Mouse (Mus musculus): ENCODE results near the gene Tsc1.

Tsc1 gene

DNA sequence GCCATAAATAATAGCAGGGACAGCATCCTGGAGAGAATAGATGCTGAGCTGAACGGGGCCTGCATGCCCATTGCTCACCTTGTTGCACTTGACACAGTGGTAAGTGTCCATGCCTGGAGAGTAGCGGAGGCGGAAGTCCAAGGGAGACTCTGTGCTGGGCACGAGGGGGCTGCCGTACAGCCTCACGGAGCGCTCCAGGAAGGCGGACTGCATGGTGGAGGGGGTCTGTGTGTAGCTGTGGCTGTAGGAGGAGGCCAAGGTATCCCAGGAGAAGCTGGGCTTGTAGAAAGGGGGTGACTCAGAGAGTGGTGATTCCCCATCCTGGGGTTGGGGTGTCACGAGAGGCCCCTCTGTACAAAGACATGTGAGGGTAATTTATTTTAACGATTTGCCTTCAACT lies 27.4 kb upstream of the Tsc1 start:
- DNase-seq (ENCODE audit: low read depth, low spot score) = no peak

GRCm38 (mm10) chr2:28616358-28616757 lies 24.7 kb upstream of the Tsc1 start:
- DNase-seq (ENCODE audit: low read depth, low spot score) = no peak

GRCm38 (mm10) chr2:28616874-28617273 lies 24.2 kb upstream of the Tsc1 start:
- DNase-seq (ENCODE audit: low read depth, low spot score) = no peak

GRCm38 (mm10) chr2:28617498-28618486 lies 23.2 kb upstream of the Tsc1 start:
- DNase-seq (ENCODE audit: low read depth, low spot score) = no peak

- no peak for DNase-seq (ENCODE audit: low read depth, low spot score)
Measured at GRCm38 (mm10) chr2:28618777-28619336, 22.2 kb upstream of the Tsc1 start.

DNA sequence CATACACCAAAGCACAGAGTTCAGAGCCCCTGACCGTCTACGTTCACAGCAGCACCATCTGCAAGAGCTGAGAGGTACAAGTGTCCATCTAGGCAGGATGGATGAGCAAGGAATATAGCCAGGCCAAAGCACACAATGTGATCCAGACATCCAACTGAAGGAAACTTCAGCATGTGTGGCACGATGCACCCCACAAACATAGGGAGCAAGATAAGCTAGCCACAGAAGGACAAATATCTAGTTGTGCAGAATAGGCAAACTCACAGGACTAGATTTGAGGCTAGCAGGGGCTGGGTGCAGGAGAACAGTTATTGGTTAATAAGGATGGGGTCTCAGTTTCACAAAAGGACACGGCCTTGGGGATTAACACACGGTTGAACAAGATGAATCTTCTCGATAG lies 21.7 kb upstream of the Tsc1 start:
- no peak for DNase-seq (ENCODE audit: low read depth, low spot score)

GRCm38 (mm10) chr2:28620522-28620921 lies 20.5 kb upstream of the Tsc1 start:
- DNase-seq (ENCODE audit: low read depth, low spot score) = no peak

GRCm38 (mm10) chr2:28621111-28621510 lies 19.9 kb upstream of the Tsc1 start:
- DNase-seq (ENCODE audit: low read depth, low spot score) = no peak

DNA sequence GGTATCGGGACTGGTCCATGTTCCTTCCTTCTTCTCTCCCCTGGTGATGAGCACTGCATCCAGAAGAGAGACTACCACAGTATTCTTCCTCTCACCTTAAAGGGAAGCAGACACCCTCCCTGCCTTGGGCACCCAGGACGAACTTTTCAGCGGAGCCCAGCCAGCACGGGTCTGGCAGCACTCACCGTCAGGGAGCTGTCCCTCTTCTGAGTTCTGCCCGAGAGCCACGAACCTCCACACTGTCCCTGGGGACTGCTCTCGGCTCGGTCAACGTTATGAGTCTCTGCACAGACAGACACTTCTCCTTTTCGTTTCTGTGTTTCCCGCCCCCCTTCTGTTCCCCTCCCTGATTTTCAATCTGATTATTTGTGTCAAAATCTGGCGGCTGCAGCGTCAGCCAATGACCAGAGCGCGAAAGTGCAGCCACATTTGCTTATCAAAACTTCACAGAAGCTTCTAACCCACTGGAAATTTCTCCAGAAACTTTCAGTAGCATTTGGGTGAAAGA lies 19.3 kb upstream of the Tsc1 start, which contains the start of gene Gfi1b:
Gfi1b (minus strand) TSS at position 319 of the 508 bp plus-strand sequence.
- no peak for DNase-seq (ENCODE audit: low read depth, low spot score)

DNA sequence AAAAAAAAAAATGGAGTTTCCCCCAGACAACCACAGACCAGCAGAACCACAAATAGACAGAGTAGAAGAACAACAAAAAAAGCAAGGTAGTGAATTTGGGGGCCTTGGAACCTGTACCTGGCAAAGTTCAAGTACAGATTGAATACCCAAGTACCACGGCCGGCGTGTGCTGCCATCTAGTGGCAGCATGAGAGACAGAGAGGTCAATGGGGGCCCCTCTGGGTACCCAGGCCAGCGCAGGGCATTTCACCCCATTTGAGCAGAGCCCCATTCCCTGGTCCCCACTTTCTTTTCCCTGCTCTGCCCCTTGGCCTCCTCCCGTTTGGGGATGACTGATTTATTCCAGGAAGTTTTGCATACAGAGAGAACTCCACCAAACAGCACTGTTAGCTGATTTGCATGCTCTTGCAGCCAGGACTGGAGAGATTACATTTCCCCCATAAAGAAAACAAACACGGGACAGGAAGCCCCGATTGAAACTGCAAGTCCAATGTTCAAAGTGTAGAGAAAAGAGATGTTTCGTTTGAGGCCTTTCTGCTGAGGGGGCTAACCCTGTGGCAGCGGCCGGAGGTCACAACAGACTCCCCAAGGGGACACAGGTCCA lies 18.4 kb upstream of the Tsc1 start:
- DNase-seq (ENCODE audit: low read depth, low spot score) = no peak

DNA sequence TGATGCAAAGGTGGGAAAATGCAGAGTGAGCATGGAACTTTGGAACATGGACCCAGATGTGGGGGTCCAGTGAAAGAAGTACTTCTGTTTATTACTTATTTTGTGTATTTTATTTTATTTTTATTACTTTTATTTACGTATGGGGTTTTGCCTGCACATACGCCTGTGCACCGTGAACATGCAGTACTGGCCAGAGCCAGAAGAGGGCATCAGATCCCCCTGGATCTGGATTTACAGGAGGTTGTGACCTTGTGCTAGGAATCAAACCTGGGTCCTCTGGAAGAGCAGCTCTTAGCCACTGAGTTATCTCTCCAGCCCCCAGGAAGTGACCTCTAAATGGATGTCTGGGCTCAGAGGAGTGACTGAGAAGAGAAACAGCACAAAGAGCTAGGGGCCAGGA lies 16.2 kb upstream of the Tsc1 start:
- DNase-seq (ENCODE audit: low read depth, low spot score) = no peak

- DNase-seq (ENCODE audit: low read depth, low spot score) = no peak
Measured at GRCm38 (mm10) chr2:28626038-28626437, 15.0 kb upstream of the Tsc1 start.

DNA sequence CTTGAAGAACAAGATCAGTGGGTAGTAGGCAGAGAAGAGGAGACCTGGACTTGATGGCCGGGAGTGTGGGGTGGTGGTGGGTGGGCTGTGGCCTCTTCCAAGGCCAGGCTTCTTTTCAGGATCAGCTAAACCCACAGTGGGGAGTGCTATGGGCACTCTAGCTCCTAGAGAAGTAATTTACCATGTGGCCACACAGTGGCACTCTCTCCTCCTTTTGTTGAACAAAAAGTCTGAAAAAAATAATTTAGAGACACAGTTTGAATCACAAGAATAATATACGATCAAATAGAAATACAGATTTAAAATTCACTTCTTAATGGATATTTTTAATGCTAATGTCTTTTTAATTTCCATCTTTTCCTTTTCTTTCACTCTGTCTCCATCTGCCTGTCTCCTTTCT lies 13.0 kb upstream of the Tsc1 start:
- no peak for DNase-seq (ENCODE audit: low read depth, low spot score)

DNA sequence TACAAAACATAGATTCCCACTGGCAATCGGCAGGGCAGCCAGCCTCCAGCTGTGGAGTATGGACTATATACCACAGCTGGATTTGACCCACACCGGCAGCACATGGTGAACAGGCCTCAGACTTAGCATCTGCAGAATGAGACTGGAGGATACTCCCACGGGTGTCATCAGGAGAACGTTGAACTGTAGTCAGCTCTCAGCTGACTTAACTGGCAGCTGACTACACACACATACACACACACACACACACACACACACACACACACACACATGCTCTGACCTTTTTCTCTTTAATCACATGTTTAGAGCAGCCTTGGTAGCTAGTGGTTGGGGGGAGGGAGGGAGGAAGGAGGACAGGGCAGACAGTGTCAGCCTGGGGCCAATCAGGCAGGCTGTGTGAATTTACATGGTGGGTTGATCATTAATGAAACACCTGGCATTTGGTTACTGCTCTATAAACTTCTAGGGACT lies 11.1 kb upstream of the Tsc1 start:
- DNase-seq (ENCODE audit: low read depth, low spot score) = no peak

- DNase-seq (ENCODE audit: low read depth, low spot score) = no peak
Measured at GRCm38 (mm10) chr2:28632626-28633025, 8.4 kb upstream of the Tsc1 start.

GRCm38 (mm10) chr2:28633136-28633535 lies 7.9 kb upstream of the Tsc1 start:
- no peak for DNase-seq (ENCODE audit: low read depth, low spot score)

DNA sequence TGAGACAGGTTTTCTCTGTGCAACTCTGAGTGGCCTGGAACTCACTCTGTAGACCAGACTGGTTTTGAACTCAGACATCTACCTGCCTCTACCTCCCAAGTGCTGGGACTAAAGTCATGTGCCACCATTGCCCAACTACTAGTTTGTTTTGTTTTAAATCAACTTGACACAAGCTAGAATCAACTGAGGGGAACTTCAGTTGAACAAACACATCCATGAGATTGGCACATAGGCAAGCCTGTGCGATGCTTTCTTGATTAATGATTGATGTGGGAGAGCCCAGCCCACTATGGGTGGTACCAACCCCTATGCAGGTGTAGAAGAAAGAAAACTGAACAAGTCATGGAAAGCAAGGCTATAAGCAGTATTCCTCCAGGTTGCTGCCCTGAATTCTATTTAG lies 5.8 kb upstream of the Tsc1 start:
- DNase-seq (ENCODE audit: low read depth, low spot score) = no peak

DNA sequence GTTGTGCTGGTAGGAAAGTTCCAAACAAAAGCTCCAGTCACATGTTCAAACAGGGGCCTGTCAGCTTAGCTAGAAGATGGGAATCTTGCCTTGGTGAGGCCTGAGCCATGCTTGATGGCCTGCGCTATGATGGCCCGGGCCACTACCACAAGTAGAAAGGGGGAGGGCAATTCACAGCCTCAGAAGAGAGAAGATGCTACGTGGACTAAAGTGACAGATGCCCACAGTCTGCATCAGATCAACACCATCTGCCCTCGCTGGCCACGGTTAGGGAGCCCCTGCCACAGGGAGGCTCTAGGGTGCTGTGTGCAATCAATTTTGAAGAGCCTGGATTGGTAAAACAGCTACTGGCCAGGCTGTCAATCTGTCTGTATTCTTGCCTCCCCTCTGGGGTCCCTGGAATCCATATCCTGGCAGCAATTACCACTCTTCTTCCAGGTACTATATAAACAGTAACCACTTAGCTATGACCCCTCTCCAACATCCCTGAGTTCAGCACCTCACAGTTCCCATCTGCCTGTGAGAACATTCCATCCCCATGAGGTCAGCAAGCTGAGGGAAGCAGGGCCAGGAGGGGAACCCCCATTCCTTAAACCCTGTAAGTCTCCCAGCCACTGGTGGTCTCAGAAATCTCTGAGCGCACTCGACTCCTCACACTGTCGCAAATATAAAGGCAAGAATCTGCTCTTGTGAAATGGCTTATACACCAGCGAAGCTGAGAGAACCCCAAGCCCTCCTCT lies 3.8 kb upstream of the Tsc1 start:
- no peak for DNase-seq (ENCODE audit: low read depth, low spot score)

GRCm38 (mm10) chr2:28638352-28638751 lies 2.7 kb upstream of the Tsc1 start:
- no peak for DNase-seq (ENCODE audit: low read depth, low spot score)

DNA sequence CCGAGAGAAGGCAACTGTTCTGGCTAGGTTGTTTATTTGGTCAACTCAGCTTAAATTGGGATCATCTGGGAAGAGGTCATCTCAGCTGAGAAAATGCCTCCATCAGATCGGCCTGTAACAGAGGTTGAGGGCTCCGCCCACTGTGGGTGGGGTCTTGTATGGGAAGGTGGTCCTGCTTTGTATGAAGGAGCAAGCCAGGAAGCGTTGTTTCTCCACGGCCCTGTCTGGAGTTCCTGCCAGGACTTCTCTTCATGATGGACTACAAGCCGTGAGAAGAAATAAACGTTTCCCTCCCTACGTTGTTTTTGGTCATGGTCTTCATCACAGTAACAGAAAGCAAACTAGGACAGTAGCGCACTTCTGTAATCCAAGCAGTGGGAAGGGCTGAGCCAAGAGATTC lies 2.1 kb upstream of the Tsc1 start:
- no peak for DNase-seq (ENCODE audit: low read depth, low spot score)

- no peak for DNase-seq (ENCODE audit: low read depth, low spot score)
Measured at GRCm38 (mm10) chr2:28639794-28640193, 1.2 kb upstream of the Tsc1 start.
